Mouse (Mus musculus) olfactory bulb, adult 2 months (tissue): ENCODE measurements at regions not wholly inside any gene's neighbourhood (a gene's known extent, or its start where the extent isn't known, plus 50 kb on each side); places are given as distances from the start of the nearest gene placed in this dataset.
A peak's percentile ranks its signal among the peaks of the same experiment; 100 is the strongest.

Source experiments
- H3K27ac ChIP-seq: fragments of 200-500 bp; 2 replicates; pipeline ENCODE4 v1.5.1; 2012; ENCODE audit warnings: low read depth, low read length; ENCODE audit not compliant: insufficient read depth
- H3K4me1 ChIP-seq: fragments of 200-500 bp; 2 replicates; pipeline ENCODE4 v1.6.1; 2012; ENCODE audit warnings: low read length; ENCODE audit not compliant: control insufficient read depth, insufficient read depth
- H3K4me3 ChIP-seq: fragments of 200-500 bp; 2 replicates; pipeline ENCODE4 v1.5.1; 2012; ENCODE audit warnings: mild to moderate bottlenecking, low read depth, low read length, moderate library complexity; ENCODE audit not compliant: insufficient read depth
- CTCF ChIP-seq: fragments of 200-500 bp; IDR thresholded peaks from 2 replicates; pipeline ENCODE4 v1.5.1; 2012; ENCODE audit warnings: low read depth, mild to moderate bottlenecking, low read length, moderate library complexity; ENCODE audit not compliant: insufficient read depth
- POLR2A ChIP-seq: fragments of 200-500 bp; IDR thresholded peaks from 2 replicates; pipeline ENCODE4 v1.6.1; 2012; ENCODE audit warnings: mild to moderate bottlenecking, low read depth, low read length, moderate library complexity; ENCODE audit not compliant: insufficient read depth
- WGBS: fragments of 180-500 bp; shearing (Covaris S2); methylation state at CpG from one replicate; pipeline ENCODE4 v1.1.7; 2018; 5-methylcytosine and 5-hydroxymethylcytosine counted together

DNA sequence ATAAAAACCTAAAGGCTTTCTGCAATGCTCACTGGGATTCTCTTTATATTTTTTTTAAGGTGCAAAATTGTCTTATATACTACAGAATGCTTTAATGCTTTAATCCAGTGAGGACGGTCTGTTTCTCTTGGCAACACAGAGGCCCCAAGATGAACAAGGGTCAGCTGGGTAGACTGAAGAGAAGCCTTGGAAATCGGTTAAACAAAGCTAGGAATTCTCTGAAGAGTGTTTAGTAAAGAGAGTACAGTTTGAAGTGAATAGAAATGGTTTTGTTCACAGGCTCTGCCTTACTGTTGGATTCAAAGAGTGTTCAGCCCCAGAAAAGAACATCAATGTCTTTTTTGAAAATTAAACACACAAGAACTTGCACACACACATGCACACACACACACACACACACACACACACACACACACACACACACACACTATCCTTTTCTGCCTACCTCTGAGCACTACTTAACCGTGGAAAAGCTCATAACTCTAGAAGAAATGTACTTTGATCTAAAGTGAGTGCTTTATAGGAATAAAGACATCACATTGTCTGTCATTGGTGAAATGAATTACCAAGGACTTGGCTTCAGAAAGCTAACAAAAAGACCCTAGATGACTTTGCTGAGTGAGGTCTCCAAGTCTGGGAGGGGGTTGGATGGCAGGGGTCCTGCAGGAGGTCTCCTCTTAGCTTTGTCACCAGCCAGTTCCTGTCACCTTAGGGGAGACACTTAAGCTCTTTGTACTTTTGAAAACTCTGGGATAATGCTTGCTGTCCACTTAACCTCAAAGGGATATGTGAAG lies 201.5 kb downstream of the Cd47 start:
- Histone ChIP-seq H3K4me3 (no peak overlapping the region), H3K27ac (no peak overlapping the region), H3K4me1 (no peaks in the 10 kb centered on the region)
- 46% methylated on average over 3 of the region's 3 CpGs for WGBS
- TF ChIP-seq POLR2A (no peak), CTCF (no peak)

DNA sequence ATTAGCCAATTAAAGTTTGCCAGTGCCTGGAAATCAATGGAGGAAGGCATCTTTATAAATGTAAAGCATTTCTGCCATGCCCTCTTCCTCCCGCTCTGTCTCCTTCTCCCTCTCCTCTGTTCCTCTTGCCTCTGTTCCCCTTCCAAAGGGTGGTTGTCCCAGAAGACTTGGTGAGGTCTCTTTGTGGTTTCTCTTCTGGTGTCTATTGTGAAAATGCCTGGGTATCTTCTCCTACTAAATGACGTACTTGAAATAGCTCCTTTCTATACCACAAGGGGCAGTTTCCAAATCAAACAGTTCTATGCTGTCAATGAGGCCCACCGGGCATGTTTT lies 202.1 kb downstream of the Cd47 start:
- TF ChIP-seq CTCF = no peak
- TF ChIP-seq POLR2A = no peak
- Histone ChIP-seq H3K27ac (no peak overlapping the region), H3K4me3 (no peak overlapping the region), H3K4me1 (no peaks in the 10 kb centered on the region)
- WGBS = 90% methylated on average over 3 of the region's 3 CpGs

DNA sequence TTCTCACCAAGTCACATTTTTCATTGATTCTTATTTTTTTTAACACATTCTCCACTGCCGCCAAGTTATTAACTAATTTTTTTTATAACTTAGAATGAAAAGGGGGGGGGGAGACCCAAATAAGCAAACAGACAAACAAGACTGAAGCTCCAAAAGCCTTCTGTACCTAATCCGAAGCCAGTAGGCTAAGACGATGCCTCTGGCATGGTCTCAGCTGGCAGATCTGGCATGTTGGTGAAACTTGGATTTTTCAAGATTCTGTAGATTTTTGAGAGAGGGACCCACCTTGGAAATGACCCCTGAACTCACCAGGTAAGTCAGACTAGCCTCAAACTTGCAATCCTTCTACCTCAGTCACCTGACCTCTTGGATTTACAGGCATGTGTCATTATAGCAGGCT lies 208.7 kb downstream of the Cd47 start:
- H3K4me1 ChIP-seq = peaks cover 3% of the 10 kb centered on the region
- no peak overlapping the region for H3K4me3 ChIP-seq
- TF ChIP-seq POLR2A (no peak), CTCF (no peak)
- H3K27ac ChIP-seq = no peak overlapping the region
- 87% methylated on average over 3 of the region's 3 CpGs for WGBS

DNA sequence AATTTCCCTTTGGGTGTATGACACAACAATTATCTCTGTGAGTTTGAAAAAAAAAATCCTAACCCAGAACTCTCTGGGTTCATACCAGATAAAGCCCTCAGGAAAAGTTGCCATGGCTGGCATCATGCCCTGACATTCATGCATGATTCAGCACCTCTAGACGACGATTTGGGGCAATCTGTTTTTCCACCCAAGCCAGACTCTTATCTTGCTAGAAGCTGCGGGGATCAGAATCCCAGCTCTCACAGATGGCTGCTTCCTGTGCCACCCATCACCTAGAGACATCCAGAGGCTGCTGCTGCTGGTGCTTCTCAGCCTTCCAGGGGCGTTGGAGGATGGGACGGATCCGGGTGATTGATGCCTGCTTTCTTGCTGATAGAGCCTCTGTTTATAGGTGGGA lies 209.2 kb downstream of the Cd47 start:
- 39% methylated on average over 6 of the region's 6 CpGs for WGBS
- 0 out of 2 replicates have a peak, but pooled peaks have one; percentile 10 for TF ChIP-seq CTCF
- no peak for TF ChIP-seq POLR2A
- Histone ChIP-seq H3K4me1 (peaks cover 3% of the 10 kb centered on the region), H3K27ac (no peak overlapping the region), H3K4me3 (no peak overlapping the region)

DNA sequence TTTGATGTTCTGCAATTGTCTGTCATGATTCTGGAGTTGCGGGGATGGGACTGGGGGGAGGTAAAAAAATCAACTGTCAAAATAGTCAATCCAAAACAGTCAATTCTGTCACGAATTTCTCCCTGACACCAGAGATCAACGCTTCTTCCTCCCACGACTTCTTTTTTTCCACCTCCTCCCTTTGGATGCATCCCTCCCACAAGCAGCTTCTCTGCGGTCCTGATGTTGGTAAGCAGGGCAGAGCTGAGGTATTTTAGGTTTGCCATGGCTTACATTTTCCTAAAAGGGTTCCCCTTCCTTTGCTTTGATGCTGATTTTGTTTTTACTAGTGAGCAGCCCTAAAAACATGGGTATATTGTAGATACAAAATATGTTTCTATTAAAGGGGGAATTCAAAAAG lies 209.7 kb downstream of the Cd47 start:
- WGBS = 49% methylated on average over 5 of the region's 5 CpGs
- Histone ChIP-seq H3K27ac (no peak overlapping the region), H3K4me3 (no peak overlapping the region), H3K4me1 (peaks cover 3% of the 10 kb centered on the region)
- TF ChIP-seq CTCF (no peak), POLR2A (no peak)

DNA sequence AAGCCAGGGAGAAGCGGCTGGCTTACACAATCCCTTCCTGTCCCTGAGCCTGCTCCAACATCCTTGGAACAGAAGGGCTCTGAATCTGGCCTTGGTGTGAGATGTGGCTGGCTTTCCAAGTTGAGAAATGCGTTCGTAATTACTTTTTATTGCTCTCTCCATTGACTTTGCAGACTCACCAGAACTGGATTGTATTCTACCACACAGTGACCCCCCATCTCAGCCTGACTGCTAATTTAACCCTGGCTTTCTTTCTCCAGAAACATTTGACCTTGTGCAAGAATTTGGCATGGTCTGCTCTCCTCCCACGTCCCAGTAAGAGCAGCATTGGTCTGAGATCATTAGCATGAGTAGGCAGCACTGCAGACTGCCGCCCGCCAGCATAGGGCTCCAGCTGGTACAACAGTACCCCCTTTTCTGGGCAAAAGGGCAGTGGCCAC lies 210.2 kb downstream of the Cd47 start:
- WGBS = 48% methylated on average over 6 of the region's 6 CpGs

DNA sequence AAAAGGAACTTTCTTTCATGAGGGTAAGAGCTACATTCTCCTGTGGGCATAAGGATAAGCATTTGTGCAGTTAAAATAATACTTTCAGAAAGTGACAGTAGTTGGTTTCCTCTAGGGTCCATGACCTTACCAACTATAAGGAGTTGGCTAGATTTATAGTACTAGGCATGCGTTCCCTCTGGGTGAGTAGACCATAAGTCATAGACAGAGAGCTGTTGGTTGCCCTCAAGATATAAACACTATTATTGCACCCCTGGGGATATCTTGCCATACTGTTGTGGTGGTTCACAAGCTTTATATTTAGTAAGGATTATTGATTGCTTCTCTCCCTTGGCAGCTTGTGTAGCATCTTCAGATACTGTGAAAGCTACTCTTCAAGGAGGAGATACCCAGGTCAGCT lies 223.6 kb downstream of the Cd47 start:
- WGBS = 98% methylated on average over 1 of the region's 1 CpGs
- H3K4me1 ChIP-seq = peaks cover 2% of the 10 kb centered on the region
- TF ChIP-seq CTCF (no peak), POLR2A (no peak)

More for the DNA sequence above, 210.2 kb downstream of the Cd47 start:
- no peak for TF ChIP-seq CTCF
- Histone ChIP-seq H3K4me3 (no peak overlapping the region), H3K27ac (no peak overlapping the region), H3K4me1 (peaks cover 3% of the 10 kb centered on the region)

DNA sequence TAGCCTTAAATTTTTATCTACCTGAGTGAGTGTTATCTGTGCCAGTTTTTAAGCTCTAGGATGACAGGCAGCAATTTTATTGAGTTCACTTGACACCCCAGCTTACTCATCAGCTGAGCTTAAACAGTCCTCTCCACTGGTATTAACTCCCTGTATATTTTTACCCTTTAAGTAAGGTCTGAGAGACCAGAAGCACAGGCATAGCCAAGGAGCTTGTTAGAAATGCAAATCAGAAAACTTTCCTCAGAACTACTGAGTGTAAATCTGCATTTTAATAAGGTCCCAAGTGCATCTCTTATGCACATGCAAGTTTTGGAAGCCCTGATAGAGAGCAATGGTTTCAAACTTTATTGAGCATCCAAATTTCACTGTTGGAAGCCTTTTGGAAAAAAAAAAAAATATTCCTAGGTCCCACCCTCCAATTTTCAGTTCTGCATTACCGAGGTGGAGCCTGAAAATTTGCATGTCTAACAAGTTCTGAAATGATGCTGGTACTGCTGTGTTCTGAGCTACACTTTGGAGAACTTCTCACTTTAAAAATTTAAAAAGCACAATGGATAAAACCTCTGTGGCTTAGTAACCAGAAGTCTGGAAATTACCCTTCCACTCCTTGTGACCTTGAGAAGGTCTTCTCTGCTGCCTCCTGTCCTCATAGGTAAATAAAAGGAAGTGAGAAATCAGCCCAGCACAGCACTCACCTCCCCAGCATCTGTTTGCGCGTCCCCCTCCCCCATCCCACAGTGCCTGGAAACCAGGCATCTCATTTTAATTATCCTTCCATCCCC lies 226.0 kb downstream of the Cd47 start:
- Histone ChIP-seq H3K4me3 (no peak overlapping the region), H3K27ac (no peak overlapping the region), H3K4me1 (peaks cover 2% of the 10 kb centered on the region)
- 21% methylated on average over 3 of the region's 3 CpGs for WGBS
- no peak for TF ChIP-seq POLR2A
- no peak for TF ChIP-seq CTCF

More for the DNA sequence above, 223.6 kb downstream of the Cd47 start:
- H3K4me3 ChIP-seq = no peak overlapping the region
- no peak overlapping the region for H3K27ac ChIP-seq

DNA sequence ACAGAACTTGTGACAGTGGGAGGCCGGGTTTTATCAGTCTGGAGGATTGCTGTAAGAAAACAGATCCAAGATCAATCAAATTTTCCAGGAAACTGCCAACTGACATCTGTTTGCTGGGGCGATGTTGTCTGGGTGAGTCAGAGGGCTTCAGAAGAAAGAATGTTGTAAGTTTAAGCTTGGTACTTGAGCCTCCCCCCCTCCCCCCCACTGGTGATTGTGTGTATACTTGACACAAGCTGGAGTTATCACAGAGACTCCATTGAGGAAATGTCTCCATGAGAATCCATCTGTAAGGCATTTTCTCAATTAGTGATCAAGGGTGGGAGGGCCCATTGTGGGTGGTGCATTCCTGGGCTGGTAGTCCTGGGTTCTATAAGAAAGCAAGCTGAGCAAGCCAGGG lies 226.9 kb downstream of the Cd47 start:
- peaks cover 2% of the 10 kb centered on the region for H3K4me1 ChIP-seq
- WGBS = 58% methylated on average over 2 of the region's 2 CpGs
- H3K27ac ChIP-seq = no peak overlapping the region
- TF ChIP-seq CTCF (no peak), POLR2A (no peak)
- H3K4me3 ChIP-seq = no peak overlapping the region
